Mouse (Mus musculus) embryonic facial prominence, embryonic 15.5 days (tissue): Measurements from ENCODE around the gene Jak3. TPM values are rescaled to one million over a fixed set of nuclear protein-coding genes. Genes with fewer than 3 reads are reported as not detected.
"Not testable (repeated sequence)": the region's sequence is repeated elsewhere in the genome, so short reads cannot be mapped to it uniquely, and the experiment has no call there.

Experiments used
- ATAC-seq: fragments of 200-750 bp; cut with Nextera tagmentation; 2 replicates; pipeline ENCODE4 v1.8.0; 2017; ENCODE audit warnings: low read depth, moderate TSS enrichment; ENCODE audit not compliant: insufficient number of reproducible peaks, low FRiP score, low TSS enrichment
- H3K27ac ChIP-seq: fragments of 300-500 bp; sonication (generic); replicated peaks from 2 replicates; pipeline ENCODE4 v1.5.1; 2015; ENCODE audit warnings: mild to moderate bottlenecking, inconsistent platforms
- H3K27me3 ChIP-seq: fragments of 300-500 bp; sonication (generic); 2 replicates; pipeline ENCODE4 v1.6.1; 2015; ENCODE audit warnings: inconsistent platforms
- H3K36me3 ChIP-seq: fragments of 300-500 bp; sonication (generic); 2 replicates; pipeline ENCODE4 v1.6.1; 2015; ENCODE audit warnings: mild to moderate bottlenecking, inconsistent platforms
- H3K4me1 ChIP-seq: fragments of 300-500 bp; sonication (generic); 2 replicates; pipeline ENCODE4 v1.6.1; 2015; ENCODE audit warnings: inconsistent platforms
- H3K4me2 ChIP-seq: fragments of 300-500 bp; sonication (generic); replicated peaks from 2 replicates; pipeline ENCODE4 v1.6.1; 2015; ENCODE audit warnings: mild to moderate bottlenecking, inconsistent platforms
- H3K4me3 ChIP-seq: fragments of 300-500 bp; sonication (generic); replicated peaks from 2 replicates; pipeline ENCODE4 v1.5.1; 2015; ENCODE audit warnings: mild to moderate bottlenecking, inconsistent platforms
- H3K9ac ChIP-seq: fragments of 300-500 bp; sonication (generic); 2 replicates; pipeline ENCODE4 v1.6.1; 2015; ENCODE audit warnings: inconsistent platforms
- H3K9me3 ChIP-seq: fragments of 300-500 bp; sonication (generic); replicated peaks from 2 replicates; pipeline ENCODE4 v1.6.1; 2016; ENCODE audit warnings: inconsistent platforms
- WGBS: fragments of 180-500 bp; shearing (Covaris S2); methylation state at CpG from one replicate; pipeline ENCODE4 v1.1.7; 2015; 5-methylcytosine and 5-hydroxymethylcytosine counted together
- polyA plus RNA-seq: library from polyadenylated mRNA; unstranded; fragments of >200 nt; fragmentation: Nextera tagmentation; extraction: Ambion mirVana; gene quantifications from 2 replicates; pipeline ENCODE4 v1.2.1, GENCODE M21; 2015

The Jak3 gene
- polyA plus RNA-seq, 1 experiment from 2014 or later = 6.3 TPM

DNA sequence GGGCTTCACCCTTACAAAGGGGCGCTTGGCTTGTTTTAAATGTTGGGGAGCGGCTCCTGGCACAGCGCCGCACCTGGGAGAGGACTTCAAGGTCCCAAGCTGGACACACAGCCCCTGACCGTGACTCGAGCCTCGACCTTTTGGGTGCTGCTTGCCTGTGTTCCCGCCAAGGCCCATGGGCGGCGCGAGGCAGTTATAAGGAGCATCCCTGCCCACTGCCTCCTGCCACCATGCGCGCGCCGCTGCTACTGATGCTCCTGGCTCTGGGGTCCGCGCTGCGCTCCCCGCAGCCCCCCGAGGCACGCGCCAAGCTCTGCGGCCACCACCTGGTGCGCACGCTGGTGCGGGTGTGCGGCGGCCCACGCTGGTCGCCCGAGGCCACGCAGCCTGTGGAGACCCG, 12.9 kb downstream of the Jak3 start, which contains the start of gene Insl3:
TSS of gene Insl3 (plus strand) at position 187 of the 400 bp plus-strand sequence.
- Histone ChIP-seq H3K9ac (no peak within 1 kb of the TSS), H3K9me3 (no peaks in the 10 kb centered on the region), H3K27me3 (peaks cover 100% of the 10 kb centered on the region), H3K27ac (no peak within 1 kb of the TSS), H3K4me2 (no peak within 1 kb of the TSS), H3K4me1 (peaks cover 39% of the 10 kb centered on the region), H3K4me3 (no peak within 1 kb of the TSS), H3K36me3 (no peaks in the 10 kb centered on the region)
- no peak for ATAC-seq
- WGBS = 6% methylated on average over 33 of the region's 33 CpGs

DNA sequence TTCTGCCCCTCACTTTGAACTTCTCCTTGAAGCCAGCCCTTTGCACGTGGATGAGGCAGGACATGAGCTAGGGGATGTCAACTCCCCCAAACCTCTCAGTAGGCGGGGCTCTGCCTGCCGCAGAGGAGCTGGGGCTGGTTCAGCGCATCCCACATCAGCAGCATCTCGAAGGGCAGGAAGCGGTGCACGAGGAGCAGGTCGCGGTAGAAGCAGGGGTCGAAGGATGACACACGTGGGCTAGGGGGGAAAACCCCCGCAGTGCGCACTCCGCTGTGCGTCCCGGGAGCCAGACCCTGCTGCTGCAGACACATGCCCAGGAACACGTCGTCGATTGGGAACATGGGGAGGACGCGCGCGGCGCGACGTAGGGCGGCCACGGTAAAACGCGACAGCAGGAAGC, 16.4 kb downstream of the Jak3 start:
- no peak overlapping the region for H3K27ac ChIP-seq
- H3K9me3 ChIP-seq = no peaks in the 10 kb centered on the region
- H3K4me3 ChIP-seq = 0 out of 2 replicates have a peak overlapping the region, but pooled peaks have one; percentile 2
- H3K9ac ChIP-seq = no peak overlapping the region
- H3K36me3 ChIP-seq = no peaks in the 10 kb centered on the region
- ATAC-seq = no peak
- peaks cover 91% of the 10 kb centered on the region for H3K27me3 ChIP-seq
- WGBS = 7% methylated on average over 30 of the region's 30 CpGs
- H3K4me2 ChIP-seq = no peak overlapping the region; the same call in 1 of the 2 replicates
- H3K4me1 ChIP-seq = peaks cover 19% of the 10 kb centered on the region

DNA sequence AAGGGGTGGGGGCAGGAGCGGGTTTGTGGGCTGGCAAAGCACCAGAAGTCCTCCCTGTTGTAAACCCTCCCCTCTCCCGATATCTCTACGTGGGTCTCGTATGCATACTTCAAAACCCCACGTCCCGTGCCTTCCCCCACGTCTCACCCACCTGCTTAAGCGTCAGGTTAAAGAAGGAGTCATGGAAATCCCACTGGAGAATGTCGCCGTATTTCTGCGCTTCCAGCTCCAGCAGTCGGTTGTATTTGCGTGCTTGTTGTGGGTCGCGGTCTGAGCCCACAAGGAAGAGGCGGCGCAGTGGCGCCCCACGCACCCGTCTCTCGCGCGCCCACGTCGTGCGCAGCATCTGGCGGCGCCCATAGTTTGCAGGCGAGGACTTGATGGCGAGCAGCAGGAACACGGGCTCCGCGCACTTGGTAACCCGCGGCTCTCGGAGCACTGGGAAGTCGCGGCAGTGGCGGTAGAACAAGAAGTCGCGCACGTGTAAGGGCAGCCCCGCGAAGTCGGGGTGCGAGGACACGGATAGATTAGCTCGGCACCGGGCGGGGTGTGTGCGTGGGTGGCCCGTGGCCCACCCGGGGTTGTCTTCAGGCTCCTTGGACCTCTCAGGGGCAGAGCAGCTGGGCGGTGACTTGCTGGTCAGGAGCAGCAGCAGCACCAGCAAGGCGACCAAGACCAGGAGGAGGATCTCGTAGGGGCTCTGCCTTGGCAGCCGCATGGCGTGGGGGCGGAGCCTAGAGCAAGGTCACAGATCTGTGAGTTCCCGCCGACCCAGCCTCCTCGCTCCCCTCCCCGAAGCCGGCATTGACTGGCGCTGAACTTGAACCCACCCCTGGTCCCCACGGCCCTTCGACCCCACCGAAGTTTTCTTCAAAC, 17.3 kb downstream of the Jak3 start:
- no peak for ATAC-seq
- peaks cover 15% of the 10 kb centered on the region for H3K4me1 ChIP-seq
- no peaks in the 10 kb centered on the region for H3K9me3 ChIP-seq
- H3K27ac ChIP-seq = no peak overlapping the region
- 7% methylated on average over 68 of the region's 68 CpGs for WGBS
- no peak overlapping the region for H3K9ac ChIP-seq
- peaks cover 85% of the 10 kb centered on the region for H3K27me3 ChIP-seq
- H3K4me3 ChIP-seq = peak overlapping the region; percentile 22
- peak overlapping the region; percentile 41 for H3K4me2 ChIP-seq
- H3K36me3 ChIP-seq = no peaks in the 10 kb centered on the region

DNA sequence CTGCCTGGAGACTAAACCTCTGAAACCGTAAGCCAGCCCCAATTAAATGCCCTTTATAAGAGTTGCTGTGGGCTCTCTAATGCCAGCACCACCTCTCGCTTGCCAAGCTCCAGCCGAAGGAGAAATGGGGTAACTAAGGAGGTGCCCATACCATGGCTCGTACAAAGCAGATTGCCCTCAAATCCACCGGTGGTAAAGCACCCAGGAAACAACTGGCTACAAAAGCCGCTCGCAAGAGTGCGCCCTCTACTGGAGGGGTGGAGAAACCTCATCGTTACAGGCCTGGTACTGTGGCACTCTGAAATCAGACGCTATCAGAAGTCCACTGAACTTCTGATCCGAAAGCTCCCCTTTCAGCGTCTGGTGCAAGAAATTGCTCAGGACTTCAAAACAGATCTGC, 19.4 kb downstream of the Jak3 start:
- not testable (repeated sequence) for H3K27ac ChIP-seq, H3K36me3 ChIP-seq, H3K9ac ChIP-seq, ATAC-seq, H3K4me3 ChIP-seq, H3K4me2 ChIP-seq, H3K9me3 ChIP-seq
- WGBS = 60% methylated on average over 12 of the region's 12 CpGs
- H3K4me1 ChIP-seq = peaks cover 16% of the 10 kb centered on the region
- H3K27me3 ChIP-seq = peaks cover 85% of the 10 kb centered on the region

DNA sequence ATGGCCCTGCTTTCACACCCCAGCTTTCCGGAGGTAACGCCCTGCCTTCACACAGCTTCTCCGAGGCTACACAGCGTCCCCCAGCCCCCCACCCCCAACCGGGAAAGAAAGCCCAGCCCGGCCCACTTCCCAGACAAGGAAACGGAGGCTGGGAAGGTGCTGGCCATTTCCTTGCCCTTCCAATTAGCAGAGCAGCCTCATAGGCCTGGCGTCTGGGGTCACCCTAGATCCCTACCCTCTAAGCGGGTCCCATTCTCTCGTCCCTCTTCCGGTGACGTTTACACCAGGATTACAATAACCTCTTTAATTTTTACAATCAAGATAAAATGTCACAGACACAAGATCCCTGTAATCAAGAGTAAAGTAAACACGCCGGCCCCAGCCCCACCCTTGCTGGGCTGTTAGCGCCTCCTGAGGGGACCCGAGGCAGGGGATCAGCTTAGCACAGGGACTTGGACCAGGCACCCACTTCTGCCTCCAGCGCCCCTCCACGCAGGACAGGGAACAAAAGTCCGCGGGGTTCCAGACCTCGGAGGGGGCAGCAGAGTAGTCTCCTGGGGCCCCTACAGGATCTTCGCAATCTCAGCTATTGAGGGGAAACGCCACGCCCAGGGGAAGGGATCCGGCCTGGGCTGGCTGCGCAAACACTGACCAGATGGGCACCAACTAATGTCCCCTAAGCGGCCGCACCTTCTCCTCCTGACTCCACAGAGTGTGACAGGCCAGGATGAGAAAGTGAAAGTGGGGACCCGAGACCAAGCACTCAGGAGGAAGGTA, 24.6 kb downstream of the Jak3 start:
- no peak overlapping the region for H3K9ac ChIP-seq
- ATAC-seq = no peak
- no peak overlapping the region for H3K27ac ChIP-seq
- no peaks in the 10 kb centered on the region for H3K36me3 ChIP-seq
- H3K9me3 ChIP-seq = no peaks in the 10 kb centered on the region
- H3K4me1 ChIP-seq = peaks cover 8% of the 10 kb centered on the region
- WGBS = 7% methylated on average over 29 of the region's 29 CpGs
- peaks cover 76% of the 10 kb centered on the region for H3K27me3 ChIP-seq
- H3K4me3 ChIP-seq = peak overlapping the region; percentile 27
- peak overlapping the region; percentile 40 for H3K4me2 ChIP-seq

DNA sequence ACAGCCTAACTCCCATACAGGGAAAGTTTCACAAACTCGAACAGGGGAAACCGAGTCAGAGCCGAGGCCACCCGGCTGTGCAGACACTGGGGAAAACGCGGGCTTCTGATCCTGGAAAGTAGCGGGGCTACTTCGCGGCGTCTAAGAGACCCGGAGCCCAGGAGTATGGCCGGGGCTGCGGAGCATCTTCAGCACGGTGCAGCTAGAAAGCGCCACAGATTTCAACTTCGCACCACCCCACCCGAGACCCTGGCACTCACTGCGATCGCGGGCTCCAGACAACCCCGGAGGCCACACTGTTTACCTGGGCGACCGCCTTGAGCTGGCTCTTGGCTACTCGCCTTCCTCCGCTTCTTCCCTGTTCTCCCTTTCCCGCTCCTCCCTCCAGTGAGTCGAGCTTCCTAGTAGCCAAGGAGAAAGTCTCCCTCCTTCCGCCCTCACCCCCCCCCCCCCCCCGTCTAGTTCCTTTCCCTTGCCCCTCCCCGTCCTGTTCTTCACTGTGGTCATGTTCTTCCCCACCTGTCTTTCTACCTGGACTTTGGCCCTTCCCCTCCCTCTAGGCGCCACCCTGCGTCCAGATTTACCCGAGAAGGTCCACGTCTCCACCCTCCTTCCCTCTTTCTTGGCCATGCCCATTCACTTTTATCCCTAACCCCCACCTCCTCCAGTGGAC, 25.5 kb downstream of the Jak3 start, which contains the start of gene B3gnt3:
TSS of gene B3gnt3 (minus strand) at position 376 of the 673 bp plus-strand sequence.
- no peaks in the 10 kb centered on the region for H3K36me3 ChIP-seq
- H3K4me1 ChIP-seq = peaks cover 8% of the 10 kb centered on the region
- peak within 1 kb of the TSS; percentile 40 for H3K4me2 ChIP-seq
- peaks cover 73% of the 10 kb centered on the region for H3K27me3 ChIP-seq
- ATAC-seq = no peak
- WGBS = 16% methylated on average over 33 of the region's 34 CpGs
- H3K9ac ChIP-seq = no peak within 1 kb of the TSS
- H3K27ac ChIP-seq = no peak within 1 kb of the TSS
- no peaks in the 10 kb centered on the region for H3K9me3 ChIP-seq
- peak within 1 kb of the TSS; percentile 27 for H3K4me3 ChIP-seq

DNA sequence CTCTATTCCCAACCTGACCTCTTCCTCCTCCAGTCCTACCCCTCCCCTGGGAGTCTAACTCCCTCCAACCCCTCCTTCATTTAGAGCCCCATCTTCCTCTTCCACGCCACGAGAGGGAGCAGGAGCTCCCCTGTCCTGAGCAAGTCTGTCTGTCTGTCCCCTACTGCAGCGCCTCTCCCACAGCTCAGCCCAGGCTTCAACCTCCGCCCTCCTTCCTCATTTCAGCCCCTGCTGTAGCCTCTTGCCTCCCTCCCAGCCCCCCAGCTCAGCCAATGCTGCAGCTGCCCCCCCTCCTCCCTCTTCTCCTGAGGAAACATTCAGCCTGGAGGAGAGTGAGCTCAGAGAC, 26.0 kb downstream of the Jak3 start:
- ATAC-seq = no peak
- H3K4me3 ChIP-seq = no peak overlapping the region
- H3K9ac ChIP-seq = no peak overlapping the region
- WGBS = 35% methylated on average over 4 of the region's 4 CpGs
- no peaks in the 10 kb centered on the region for H3K36me3 ChIP-seq
- no peaks in the 10 kb centered on the region for H3K9me3 ChIP-seq
- peaks cover 72% of the 10 kb centered on the region for H3K27me3 ChIP-seq
- H3K4me2 ChIP-seq = no peak overlapping the region
- H3K27ac ChIP-seq = no peak overlapping the region
- peaks cover 8% of the 10 kb centered on the region for H3K4me1 ChIP-seq

DNA sequence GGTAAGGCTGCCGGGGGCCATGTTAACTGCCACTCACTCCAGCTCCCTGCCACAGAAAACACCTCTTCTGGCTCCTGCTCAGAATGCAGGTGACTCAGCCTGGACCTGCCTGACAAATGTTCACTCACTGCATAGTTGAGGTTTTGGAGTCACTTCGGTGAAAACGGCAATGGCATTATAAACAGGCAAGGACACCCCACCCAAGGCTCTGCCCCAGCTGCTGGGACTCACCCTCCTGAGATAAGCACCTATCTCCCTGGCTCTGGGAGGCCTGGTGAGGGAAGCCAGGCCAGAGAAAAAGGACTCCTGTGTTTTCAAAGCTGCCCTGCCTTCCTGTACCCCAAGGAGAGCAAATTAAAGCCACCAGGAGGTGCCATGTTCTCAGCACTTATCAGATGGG, 26.8 kb downstream of the Jak3 start:
- Histone ChIP-seq H3K27ac (no peak overlapping the region), H3K27me3 (peaks cover 81% of the 10 kb centered on the region), H3K4me3 (no peak overlapping the region), H3K4me1 (peaks cover 8% of the 10 kb centered on the region), H3K9me3 (no peaks in the 10 kb centered on the region), H3K9ac (no peak overlapping the region), H3K36me3 (no peaks in the 10 kb centered on the region), H3K4me2 (no peak overlapping the region)
- no peak for ATAC-seq
- WGBS = 81% methylated on average over 3 of the region's 3 CpGs

DNA sequence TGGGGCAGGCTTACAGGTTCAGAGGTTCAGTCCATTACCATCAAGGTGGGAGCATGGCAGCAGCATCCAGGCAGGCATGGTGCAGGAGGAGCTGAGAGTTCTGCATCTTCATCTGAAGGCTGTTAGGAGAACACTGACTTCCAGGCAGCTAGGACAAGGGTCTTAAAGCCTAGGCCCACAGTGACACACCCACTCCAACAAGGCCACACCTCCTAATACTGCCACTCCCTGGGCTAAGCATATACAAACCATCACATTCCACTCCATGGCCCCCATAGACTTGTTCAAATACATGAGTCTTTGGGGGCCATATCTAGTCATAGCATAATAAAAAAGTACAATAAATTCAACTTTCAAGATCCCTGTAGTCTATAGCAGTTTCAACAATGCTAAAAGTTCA, 27.3 kb downstream of the Jak3 start:
- not testable (repeated sequence) for H3K4me2 ChIP-seq, H3K4me1 ChIP-seq, H3K36me3 ChIP-seq, H3K9ac ChIP-seq, H3K9me3 ChIP-seq, ATAC-seq, H3K27ac ChIP-seq, H3K4me3 ChIP-seq
- peaks cover 82% of the 10 kb centered on the region for H3K27me3 ChIP-seq

DNA sequence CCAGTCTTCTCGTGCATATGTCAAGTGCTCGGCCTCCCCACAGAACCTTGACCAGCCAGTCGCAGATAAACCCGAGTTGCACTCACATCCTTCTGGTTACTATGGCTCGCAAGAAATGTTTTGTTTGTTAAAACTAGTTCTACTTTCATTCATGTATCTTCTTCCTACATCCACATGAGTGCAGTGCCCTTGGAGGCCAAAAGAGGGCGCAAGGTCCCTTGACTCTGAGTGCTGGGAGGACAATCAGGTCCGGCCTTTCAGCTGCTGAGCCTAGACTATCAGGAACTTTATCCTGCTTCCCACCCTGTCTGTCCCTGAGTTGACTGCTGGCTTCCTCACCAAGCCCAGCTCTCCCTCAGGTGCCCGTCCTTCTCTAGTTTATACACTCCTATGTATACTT, 31.8 kb downstream of the Jak3 start:
- Histone ChIP-seq H3K27me3 (peaks cover 50% of the 10 kb centered on the region), H3K4me2 (no peak overlapping the region), H3K4me1 (no peaks in the 10 kb centered on the region), H3K36me3 (no peaks in the 10 kb centered on the region), H3K4me3 (no peak overlapping the region), H3K27ac (no peak overlapping the region), H3K9me3 (no peaks in the 10 kb centered on the region), H3K9ac (no peak overlapping the region)
- 32% methylated on average over 8 of the region's 8 CpGs for WGBS
- no peak for ATAC-seq

DNA sequence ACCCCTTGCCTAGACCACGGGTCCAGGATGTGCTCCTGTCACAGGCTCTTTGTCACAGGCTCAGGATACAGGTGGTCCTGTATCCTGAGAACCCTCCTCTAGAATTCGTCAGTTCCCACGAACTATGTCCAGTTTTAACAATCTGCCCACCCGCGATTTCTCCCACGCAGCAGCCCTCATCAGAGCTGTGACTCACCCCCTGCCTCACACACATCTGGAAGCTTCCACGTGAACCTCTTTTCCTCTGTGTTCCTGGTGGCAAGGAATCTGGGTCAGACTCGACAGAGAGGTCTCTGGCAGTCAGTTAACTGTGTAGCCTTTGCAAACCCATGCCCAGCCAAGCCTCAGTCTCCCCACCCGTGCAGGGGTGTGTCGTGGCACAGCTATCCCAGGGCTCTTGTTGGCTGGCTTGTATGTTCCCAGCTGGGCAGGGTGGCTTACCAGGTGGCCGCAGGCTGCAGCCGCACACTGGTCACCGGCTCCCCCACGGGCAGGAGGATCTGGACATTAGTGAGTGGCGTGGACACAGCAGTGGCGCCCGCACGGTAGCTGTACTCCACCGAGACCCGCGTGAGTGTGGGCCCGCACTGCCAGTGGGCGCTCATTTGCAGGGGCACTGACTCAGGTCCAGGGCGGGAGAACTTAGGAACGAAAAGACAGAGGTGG, 33.2 kb downstream of the Jak3 start:
- no peaks in the 10 kb centered on the region for H3K9me3 ChIP-seq
- H3K27ac ChIP-seq = no peak overlapping the region
- H3K4me2 ChIP-seq = peak overlapping the region; percentile 41
- 39% methylated on average over 25 of the region's 25 CpGs for WGBS
- H3K4me3 ChIP-seq = no peak overlapping the region
- H3K27me3 ChIP-seq = peaks cover 41% of the 10 kb centered on the region
- no peaks in the 10 kb centered on the region for H3K4me1 ChIP-seq
- no peak overlapping the region for H3K9ac ChIP-seq
- no peak for ATAC-seq
- H3K36me3 ChIP-seq = no peaks in the 10 kb centered on the region
